Mouse (Mus musculus): ENCODE data around the gene Zcchc12. TPM values are rescaled to one million over a fixed set of nuclear protein-coding genes. Genes with fewer than 3 reads are reported as not detected.

The Zcchc12 gene
- 10 to 100 TPM; 37.8 to 47.9 TPM for total RNA-seq (2021)

DNA sequence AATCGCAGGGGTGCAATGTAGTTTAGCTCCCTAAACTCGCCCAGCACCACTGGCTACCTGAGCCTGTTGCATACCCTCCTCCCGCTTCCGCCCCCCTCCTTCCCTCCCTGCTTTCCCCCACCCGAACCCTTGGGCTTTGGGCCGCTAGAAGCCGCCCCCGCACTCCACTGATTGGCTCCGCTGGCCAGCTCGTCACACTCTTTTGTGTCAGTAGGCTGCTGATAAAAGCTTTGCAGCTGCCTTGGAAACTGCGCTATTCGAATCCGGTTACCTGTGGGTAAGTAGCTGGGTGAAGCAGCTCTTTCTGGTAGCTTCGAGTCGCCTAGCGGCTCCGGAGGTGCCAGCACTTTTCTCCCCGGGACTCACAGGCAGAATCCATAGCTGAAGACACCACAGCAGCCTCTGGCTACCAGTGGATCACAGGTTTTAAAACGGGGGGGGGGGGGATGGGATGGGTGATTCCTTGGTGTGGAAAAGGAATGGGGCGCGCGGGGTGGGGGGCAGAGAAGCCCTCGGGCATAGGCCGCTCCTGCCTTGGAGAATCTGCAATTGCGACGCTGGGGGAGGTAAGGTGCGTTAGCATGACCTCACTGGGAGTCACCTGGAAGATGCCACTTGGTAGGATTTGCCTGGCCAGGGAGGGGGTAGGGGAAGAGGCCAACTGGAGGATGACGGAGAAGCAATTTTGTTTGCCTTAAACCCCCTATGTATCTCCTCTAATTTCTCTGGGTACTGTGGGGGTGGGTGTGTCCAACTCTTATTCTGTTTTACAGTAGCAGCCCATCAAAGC is at the start of gene Zcchc12:
Gene Zcchc12, plus strand, starts transcription at position 169 of the 790 bp plus-strand sequence.
- DNase-seq (ENCODE audit: extremely low spot score in 1 of 2, low spot score in 1 of 2) = peak in 1 of 2 experiments; percentile 10

DNA sequence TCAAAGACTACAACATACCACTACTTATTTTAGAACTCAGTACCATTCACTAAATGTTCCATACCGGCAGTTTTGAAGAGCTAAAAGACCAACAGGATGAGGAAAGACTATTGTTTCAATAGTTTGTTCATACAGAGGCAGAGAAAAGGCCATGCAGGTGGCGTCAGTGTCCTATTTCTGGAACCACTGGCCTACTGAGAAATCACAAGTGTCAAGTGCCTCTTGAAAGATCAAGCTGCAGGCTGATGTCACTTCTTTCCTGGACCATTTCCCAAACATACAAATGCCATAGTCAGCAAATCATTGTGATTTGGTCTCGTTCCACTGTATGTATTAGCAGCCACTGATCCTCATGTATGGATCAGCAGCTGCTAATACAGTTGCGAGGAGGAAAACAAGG is 49.0 kb upstream of the Zcchc12 start:
- no peak for DNase-seq (ENCODE audit: extremely low spot score in 1 of 2, low spot score in 1 of 2)

DNA sequence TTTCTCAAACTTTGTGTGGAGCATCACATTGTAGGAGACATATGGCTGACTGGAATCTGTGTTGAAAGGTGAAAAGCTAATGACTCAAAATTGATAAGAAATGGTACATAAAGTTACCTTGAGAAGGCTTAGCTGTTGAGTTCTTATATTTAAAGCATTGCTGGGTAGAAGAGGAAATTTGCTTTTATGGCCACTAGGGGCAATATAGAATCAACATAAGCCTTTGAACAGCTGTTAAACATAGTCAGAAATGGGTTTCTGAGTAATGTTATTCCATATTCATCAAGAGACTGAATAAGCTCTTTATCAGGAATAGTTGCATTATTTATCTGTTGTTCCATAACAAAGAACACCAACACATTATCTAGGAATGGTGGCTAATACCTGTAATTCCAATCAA is 45.6 kb upstream of the Zcchc12 start:
- no peak for DNase-seq (ENCODE audit: extremely low spot score in 1 of 2, low spot score in 1 of 2)

DNA sequence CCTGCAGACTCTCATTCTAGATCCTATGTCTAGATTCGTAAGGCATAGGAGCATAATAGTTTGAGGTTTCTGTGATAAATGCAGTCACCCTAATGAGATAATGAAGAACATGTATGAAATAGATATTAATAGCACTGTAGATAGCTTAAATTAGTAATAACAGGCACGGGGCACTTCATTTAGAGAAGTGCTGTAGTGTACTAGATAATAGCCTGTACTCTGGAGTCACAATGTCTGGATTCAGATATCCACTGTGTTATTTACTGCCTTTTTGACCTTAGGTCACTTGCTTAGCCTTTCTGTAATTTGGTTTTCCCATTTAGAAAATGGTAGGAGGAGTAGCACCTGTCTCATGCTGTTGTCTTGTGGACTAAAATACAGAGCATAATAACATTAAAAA is 39.0 kb upstream of the Zcchc12 start:
- DNase-seq (ENCODE audit: extremely low spot score in 1 of 2, low spot score in 1 of 2) = no peak

DNA sequence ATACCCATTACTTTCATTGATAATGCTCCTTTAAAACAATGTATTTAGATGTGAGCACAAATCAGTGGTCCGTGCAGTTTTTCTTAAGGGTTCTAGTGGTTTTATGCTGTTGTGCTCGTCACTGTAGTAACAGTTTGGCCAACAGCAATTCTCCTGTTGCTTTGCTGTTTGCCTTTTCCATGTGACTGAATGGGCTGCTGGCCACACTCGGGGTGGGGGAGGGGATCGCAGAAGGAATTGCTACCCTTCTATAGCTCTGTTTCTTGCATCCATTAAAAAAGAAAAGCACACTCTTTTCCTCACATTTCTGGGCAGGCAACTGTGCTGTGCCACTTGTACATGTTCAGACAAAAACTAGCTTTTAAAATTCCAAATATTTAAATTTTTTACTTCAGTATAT is 34.1 kb upstream of the Zcchc12 start:
- peak in 1 of 2 experiments; percentile 4 for DNase-seq (ENCODE audit: extremely low spot score in 1 of 2, low spot score in 1 of 2)

DNA sequence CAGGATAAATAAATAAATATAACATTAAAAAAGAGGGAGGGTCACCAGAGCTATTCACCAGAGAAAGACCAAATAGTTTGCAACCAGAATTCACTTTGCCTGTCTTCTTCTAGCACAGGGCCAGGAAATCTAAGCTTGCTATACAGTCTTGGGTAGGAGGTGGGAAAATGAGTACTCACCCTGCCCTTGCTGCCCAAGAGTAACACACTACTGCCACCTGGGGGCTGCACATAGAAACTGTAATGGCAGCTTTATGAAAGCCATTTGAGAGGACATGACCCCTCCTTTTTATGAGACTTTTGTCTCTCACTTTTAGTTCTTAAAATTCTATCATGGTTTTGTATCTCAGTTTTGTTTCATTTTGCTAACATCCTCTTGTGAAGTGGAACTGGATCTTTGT is 12.1 kb upstream of the Zcchc12 start:
- peak in 1 of 2 experiments; percentile 63 for DNase-seq (ENCODE audit: extremely low spot score in 1 of 2, low spot score in 1 of 2)

DNA sequence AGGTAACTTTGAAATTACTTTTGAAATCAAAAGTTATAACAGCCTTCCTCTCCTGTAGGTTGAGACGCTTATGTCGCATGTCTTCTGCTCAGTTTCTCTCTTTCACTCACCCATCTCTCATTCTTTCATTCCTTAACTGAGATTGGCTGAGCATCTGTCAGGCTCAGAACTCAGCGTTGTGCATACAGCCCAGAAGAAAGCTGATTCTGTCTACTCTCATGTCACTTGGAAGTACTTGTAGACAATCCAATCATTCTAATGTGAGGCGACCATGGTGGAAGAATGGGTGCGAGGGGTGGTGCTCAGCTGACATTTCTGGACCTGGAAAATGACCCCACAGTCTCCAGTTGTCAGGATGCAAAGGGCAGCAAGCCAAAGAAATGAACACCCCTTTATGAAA is 9.7 kb upstream of the Zcchc12 start:
- no peak for DNase-seq (ENCODE audit: extremely low spot score in 1 of 2, low spot score in 1 of 2)

DNA sequence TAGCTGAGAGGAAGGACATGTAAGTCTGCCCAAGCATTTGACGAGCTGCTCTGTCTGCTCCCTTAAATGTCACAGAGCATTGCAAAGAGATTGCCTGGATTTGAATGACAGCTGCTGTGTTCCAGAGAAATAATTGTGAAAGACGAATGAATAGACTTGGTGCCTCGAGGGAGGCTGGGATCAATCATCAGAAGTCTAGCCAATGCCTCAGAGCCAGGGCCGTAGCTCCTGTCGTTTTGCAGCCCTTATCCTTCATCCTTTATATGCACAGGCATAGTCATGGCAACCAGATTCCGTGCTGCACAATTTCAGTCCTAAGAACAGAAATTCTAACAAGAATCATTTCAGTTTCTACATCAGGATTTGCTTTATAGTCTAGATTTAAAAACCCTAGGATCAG is 9.3 kb upstream of the Zcchc12 start:
- no peak for DNase-seq (ENCODE audit: extremely low spot score in 1 of 2, low spot score in 1 of 2)

DNA sequence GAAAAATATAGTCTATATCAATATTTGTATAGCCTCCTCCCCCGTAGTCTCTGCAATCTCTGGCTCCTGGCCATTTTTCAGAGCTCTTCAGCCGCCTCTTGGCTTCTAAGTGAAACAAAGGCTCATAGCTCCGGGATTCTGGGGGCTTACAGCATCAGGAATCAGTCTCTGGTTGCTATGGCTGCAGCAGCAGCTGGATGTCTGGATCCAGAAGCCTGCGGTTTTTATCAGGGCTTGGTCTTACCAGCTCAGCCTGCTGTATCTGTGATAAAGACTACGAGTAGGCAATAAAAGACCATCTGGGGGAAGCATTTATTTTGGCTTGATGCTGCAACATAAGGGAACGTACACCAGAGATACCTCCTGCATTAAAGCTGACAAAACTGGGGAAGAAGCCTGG is 1.8 kb upstream of the Zcchc12 start:
- no peak for DNase-seq (ENCODE audit: extremely low spot score in 1 of 2, low spot score in 1 of 2)

DNA sequence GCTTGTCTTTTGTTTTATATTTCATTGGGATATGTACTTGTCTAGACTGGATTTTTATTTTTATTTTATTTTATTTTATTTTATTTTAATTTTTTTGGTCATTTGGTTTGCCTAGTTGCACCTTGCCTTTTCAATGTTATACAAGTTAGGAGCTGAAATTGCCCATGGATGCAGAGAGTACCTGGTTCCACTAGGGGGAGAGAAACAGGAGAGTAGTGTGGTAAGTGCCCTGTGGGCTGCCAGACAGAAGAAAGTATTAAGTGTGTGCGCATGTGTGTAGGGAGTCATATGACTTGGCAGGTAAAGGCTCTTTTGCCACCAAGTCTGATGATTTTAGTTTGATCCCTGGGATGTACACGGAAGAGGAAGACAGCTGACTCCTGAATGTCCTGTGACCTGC is 13.8 kb downstream of the Zcchc12 start:
- no peak for DNase-seq (ENCODE audit: extremely low spot score in 1 of 2, low spot score in 1 of 2)

DNA sequence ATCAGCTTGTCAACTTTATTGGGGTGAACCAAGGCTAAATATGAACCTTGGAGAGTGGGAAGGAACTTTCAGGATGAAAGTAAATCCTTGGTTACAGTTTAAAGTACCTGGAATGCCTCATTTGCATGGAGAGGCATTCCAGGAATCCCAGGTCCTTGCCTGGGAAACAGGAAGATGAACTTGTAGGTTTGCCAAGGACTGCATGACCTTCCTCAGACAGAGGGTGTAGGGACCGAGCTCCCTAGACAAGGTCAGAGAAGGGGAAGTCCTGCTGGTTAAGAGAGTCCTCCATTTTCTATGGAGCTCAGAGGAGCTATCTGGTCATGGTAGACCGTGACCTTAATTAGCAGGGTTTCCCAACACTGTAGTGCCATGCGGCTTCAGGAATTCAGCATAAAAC is 15.5 kb downstream of the Zcchc12 start:
- DNase-seq (ENCODE audit: extremely low spot score in 1 of 2, low spot score in 1 of 2) = no peak

DNA sequence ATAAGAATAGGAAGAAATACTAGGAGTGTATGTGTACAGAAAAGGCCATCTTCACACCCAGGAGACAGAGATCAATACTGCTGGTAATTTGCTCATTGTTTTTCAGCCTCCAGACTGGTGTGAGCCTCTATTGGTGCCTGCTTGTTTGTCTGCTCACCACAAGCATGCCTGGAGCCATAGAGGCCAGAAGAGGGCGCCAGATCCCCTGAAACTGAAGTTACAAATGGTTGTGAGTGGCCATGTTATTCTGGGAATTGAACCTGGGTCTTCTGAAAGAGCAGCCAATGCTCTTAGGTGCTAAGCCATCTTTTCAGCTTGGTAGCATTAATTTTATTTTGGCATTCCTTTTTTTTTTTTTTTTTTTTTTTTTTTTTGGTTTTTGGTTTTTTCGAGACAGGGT is 25.7 kb downstream of the Zcchc12 start:
- DNase-seq (ENCODE audit: extremely low spot score in 1 of 2, low spot score in 1 of 2) = no peak

DNA sequence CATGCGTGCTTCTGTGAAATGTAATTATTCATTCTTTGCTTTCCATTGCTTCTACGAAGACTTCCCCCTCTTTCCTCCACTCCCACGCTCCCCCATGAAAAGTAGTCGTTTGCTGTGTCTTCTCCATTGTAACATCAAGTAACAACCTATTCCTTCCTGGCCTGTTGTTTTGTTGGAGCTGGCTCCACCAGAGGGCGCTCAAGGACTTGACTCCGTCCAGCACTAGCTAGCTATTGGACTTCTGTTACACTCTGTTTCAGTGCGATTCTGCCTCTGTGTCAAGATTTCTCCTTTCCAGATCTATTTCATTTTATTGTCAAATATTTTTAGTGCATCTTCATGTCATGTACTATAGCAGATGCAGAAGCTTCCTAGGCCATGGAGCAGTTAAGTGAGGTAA is 30.1 kb downstream of the Zcchc12 start:
- DNase-seq (ENCODE audit: extremely low spot score in 1 of 2, low spot score in 1 of 2) = peak; percentile 64 to 91

DNA sequence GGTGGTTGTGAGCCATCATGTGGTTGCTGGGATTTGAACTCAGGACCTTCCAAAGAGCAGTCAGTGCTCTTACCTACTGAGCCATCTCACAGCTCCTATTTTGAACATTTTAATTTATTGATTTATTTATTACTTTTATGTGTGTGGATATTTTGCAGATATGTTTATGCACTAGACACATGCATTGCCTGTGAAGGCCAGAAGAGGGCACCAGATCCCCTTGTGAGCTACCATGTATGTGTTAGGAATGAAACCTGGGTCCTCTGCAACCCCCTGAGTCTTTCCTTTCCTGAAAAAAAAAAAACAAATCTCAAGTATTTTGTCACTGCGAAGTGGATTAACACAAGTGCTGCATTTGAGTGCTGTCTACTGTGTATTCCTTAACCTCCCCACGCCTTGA is 30.9 kb downstream of the Zcchc12 start:
- peak; percentile 23 to 64 for DNase-seq (ENCODE audit: extremely low spot score in 1 of 2, low spot score in 1 of 2)

DNA sequence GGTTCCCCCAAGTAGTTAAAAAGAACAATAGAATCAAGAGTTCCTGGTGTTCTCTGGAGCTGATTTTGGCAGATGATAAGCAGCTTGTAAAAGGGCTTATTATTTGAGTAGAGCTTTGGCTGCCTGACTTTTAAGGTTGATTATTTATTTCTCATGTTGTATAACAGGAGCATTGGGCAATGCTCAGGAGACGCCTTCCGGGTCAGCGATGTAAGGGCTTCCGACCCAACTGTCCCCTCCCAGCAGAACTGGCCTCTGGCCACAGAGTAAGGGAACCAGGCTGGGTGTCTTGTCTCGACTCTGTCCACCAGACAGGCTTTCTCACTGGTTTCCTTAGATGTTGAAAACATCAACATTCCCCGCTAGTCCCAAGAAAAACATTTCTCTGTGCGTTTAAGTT is 33.2 kb downstream of the Zcchc12 start:
- DNase-seq (ENCODE audit: extremely low spot score in 1 of 2, low spot score in 1 of 2) = no peak

DNA sequence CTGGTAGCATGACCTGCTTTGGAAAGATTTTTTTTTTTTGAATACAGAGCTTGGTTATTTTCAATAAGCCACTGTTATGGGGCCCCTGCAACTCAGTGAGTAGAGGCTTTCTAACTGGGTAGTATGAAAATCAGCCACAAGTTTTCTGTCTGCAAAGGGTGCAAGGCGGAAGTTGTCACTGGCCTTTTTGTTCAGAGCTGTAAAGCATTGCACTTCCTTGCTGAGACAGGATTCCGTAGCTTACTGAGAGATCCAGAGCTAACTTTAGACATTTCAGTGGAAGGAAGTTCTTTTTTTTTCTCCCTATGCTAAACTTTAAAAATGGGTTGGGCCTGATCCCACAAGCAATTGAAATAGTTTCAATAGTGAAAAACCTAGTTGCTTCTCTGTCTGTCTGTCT is 33.6 kb downstream of the Zcchc12 start:
- DNase-seq (ENCODE audit: extremely low spot score in 1 of 2, low spot score in 1 of 2) = no peak

DNA sequence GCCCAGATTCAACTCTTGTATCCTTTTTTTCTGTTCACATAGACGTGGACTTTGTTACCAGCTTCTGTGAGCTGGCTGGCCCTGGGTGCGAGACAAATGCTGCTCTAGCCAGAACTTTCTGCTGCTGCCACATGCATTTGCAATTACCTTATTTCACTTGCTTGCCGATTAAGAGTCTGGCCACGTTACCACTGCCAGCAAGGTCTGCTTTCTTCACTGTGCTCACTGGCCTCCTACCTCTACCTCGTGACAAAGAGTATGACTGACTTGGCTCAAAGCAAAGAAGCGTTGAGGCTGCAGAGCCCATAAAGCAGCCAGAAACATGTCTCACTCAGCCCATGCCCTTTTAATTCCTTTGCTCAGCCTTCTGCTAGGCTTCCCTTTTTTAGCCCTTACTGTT is 39.9 kb downstream of the Zcchc12 start:
- DNase-seq (ENCODE audit: extremely low spot score in 1 of 2, low spot score in 1 of 2) = no peak

Other genes with a start within 250 kb of the Zcchc12 start
- 1 to 10 TPM; 3.1 to 4.5 TPM for gene Il13ra1, start 83.8 kb upstream of the Zcchc12 start, total RNA-seq (2021)
- 10 to 100 TPM; 19.3 to 24.8 TPM for gene Lonrf3, start 132.4 kb downstream of the Zcchc12 start, total RNA-seq (2021)
- gene Gm6268, start 205.4 kb downstream of the Zcchc12 start, total RNA-seq (2021) = not detected